Mouse (Mus musculus) splenic B cell, adult 2 months (primary cell): Measurements from ENCODE around the gene Gm14419.
"Not testable (repeated sequence)": the region's sequence is repeated elsewhere in the genome, so short reads cannot be mapped to it uniquely, and the experiment has no call there.

Source experiments
- DNase-seq: peaks from one replicate; pipeline ENCODE4 v3.0.0-alpha.2; 2011; ENCODE audit warnings: low read depth, low spot score
- H3K27me3 ChIP-seq: 2 replicates; pipeline ENCODE4 v1.6.1; 2012; ENCODE audit warnings: mild to moderate bottlenecking, low read length, moderate library complexity, mixed read lengths; ENCODE audit not compliant: control insufficient read depth, poor library complexity, insufficient read depth, severe bottlenecking
- H3K36me3 ChIP-seq: 2 replicates; pipeline ENCODE4 v1.6.1; 2012; ENCODE audit warnings: mild to moderate bottlenecking, low read length, moderate library complexity, mixed read lengths; ENCODE audit not compliant: control insufficient read depth, poor library complexity, insufficient read depth, severe bottlenecking

The Gm14419 gene

GRCm38 (mm10) chr2:177000656-177001055, at the start of gene Gm14419:
Gene Gm14419, plus strand, starts transcription at chr2:177000956.
- not testable (repeated sequence) for H3K36me3 ChIP-seq, DNase-seq, H3K27me3 ChIP-seq
